Mouse (Mus musculus) layer of hippocampus, adult 2 months (tissue): ENCODE measurements around the gene Gm28042. TPM values are rescaled to one million over a fixed set of nuclear protein-coding genes. Genes with fewer than 3 reads are reported as not detected.
A peak's percentile ranks its signal among the peaks of the same experiment; 100 is the strongest.

Experiments used
- DNase-seq, 2 experiments: peaks; one replicate each; pipeline ENCODE4 v3.0.0; 2022; ENCODE audit warnings: low spot score in 2 of 2
- H3K27ac ChIP-seq: fragments of 200-600 bp; 2 replicates; pipeline ENCODE4 v1.8.1; 2022
- H3K4me3 ChIP-seq: fragments of 200-600 bp; 2 replicates; pipeline ENCODE4 v1.8.1; 2022; ENCODE audit warnings: mild to moderate bottlenecking
- CTCF ChIP-seq: fragments of 200-600 bp; conservative IDR thresholded peaks from 2 replicates; pipeline ENCODE4 v1.8.1; 2022; ENCODE audit warnings: antibody characterized with exemption, mild to moderate bottlenecking, moderate library complexity
- long read RNA-seq, 2 experiments: library from polyadenylated mRNA; stranded (forward); transcript quantifications; one replicate each; pipeline ENCODE4 v2.0.0; 2021; ENCODE audit warnings: borderline mapping rate in 2 of 2
- total RNA-seq, 2 experiments: library from RNA; stranded (reverse); gene quantifications; 2 replicates each; pipeline ENCODE4 v1.2.3; 2021

Gm28042 gene
- 1 to 10 TPM; 1.1 to 2.4 TPM for total RNA-seq
- long read RNA-seq, experiment 1, partial matches to known transcripts = 1 of 6 reads
- long read RNA-seq, experiment 1, other reads (novel, unspliced or antisense) = 5 of 6 reads
- long read RNA-seq, experiment 2, partial matches to known transcripts = 2 of 10 reads
- long read RNA-seq, experiment 2, other reads (novel, unspliced or antisense) = 8 of 10 reads

- peak; percentile 89 to 91 for DNase-seq
- peak; percentile 49 for TF ChIP-seq CTCF
- peak within 1 kb of the TSS; percentile 93 for H3K27ac ChIP-seq
- H3K4me3 ChIP-seq = peak within 1 kb of the TSS; percentile 90
Measured at GRCm38 (mm10) chr2:120026984-120027949, at the start of gene Gm28042, which contains the start of gene Jmjd7. Gene Gm28042 (plus strand): TSS chr2:120027493. Gene Jmjd7 (plus strand): TSS chr2:120027483.

DNA sequence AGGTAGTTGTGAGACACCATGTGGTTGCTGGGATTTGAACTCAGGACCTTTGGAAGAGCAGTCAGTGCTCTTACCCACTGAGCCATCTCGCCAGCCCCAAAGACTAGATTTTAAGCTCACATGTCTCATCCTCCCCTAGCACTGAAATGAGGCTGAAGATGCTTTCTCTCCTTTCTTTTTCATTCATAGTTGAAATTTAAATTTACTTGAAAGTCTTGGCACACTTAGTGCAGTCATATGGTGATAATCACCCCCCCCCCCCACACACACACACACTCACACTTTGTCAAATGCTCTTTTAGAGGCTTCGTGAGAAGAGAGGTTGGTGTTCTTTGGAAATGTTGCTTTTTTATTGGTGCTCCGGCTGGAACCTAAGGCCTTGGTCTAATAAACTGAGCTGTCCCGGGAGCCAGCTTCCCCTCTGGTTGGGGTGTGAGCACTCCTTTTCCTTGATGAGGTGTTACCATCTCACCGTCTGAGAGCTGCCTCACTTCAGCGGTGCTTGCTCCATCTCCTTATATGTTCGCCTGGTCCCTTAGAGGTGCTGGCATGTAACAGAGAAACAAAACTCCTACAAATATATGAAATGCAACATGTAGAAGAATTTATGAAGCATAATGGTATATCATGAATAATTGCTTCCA lies 46.8 kb upstream of the Gm28042 start:
- DNase-seq = no peak
- no peak overlapping the region for H3K27ac ChIP-seq
- TF ChIP-seq CTCF = no peak
- no peak overlapping the region for H3K4me3 ChIP-seq

DNA sequence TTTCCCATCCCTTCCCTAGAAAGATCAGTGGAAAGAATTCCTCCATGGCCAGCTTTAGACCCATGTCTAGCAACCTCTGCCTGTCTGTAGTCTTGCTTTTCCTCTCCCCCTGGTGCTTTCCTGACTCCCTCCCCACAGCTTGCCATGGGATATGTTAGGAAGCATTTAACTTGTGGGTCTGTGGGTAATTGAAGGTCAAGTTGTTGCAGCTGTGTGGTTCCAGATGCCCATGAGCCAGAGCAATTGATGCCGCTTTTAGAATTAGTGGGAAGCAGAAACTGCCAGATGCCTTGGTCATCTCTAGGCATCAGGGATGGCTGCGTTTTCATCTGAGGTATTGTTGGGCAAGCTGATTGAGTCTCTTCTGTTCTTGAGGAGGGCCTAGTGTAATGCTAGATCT lies 45.7 kb upstream of the Gm28042 start:
- no peak for DNase-seq
- TF ChIP-seq CTCF = no peak

GRCm38 (mm10) chr2:119985871-119986270 lies 41.4 kb upstream of the Gm28042 start:
- no peak overlapping the region for H3K4me3 ChIP-seq
- DNase-seq = no peak
- no peak for TF ChIP-seq CTCF
- no peak overlapping the region for H3K27ac ChIP-seq

More for the DNA sequence above, 45.7 kb upstream of the Gm28042 start:
- Histone ChIP-seq H3K27ac (no peak overlapping the region), H3K4me3 (no peak overlapping the region)

GRCm38 (mm10) chr2:119986369-119986768 lies 40.9 kb upstream of the Gm28042 start:
- TF ChIP-seq CTCF = no peak
- H3K27ac ChIP-seq = no peak overlapping the region
- no peak overlapping the region for H3K4me3 ChIP-seq
- DNase-seq = no peak

- no peak overlapping the region for H3K27ac ChIP-seq
- H3K4me3 ChIP-seq = no peak overlapping the region
- no peak for TF ChIP-seq CTCF
- DNase-seq = no peak
Measured at GRCm38 (mm10) chr2:119987441-119987840, 39.9 kb upstream of the Gm28042 start.

GRCm38 (mm10) chr2:119988952-119989351 lies 38.3 kb upstream of the Gm28042 start:
- no peak for TF ChIP-seq CTCF
- DNase-seq = no peak
- H3K27ac ChIP-seq = no peak overlapping the region
- H3K4me3 ChIP-seq = no peak overlapping the region

- H3K4me3 ChIP-seq = no peak overlapping the region
- TF ChIP-seq CTCF = no peak
- no peak overlapping the region for H3K27ac ChIP-seq
- no peak for DNase-seq
Measured at GRCm38 (mm10) chr2:119990881-119991280, 36.4 kb upstream of the Gm28042 start.

- no peak overlapping the region for H3K27ac ChIP-seq
- no peak for DNase-seq
- no peak overlapping the region for H3K4me3 ChIP-seq
- TF ChIP-seq CTCF = no peak
Measured at GRCm38 (mm10) chr2:119992349-119992748, 34.9 kb upstream of the Gm28042 start.

DNA sequence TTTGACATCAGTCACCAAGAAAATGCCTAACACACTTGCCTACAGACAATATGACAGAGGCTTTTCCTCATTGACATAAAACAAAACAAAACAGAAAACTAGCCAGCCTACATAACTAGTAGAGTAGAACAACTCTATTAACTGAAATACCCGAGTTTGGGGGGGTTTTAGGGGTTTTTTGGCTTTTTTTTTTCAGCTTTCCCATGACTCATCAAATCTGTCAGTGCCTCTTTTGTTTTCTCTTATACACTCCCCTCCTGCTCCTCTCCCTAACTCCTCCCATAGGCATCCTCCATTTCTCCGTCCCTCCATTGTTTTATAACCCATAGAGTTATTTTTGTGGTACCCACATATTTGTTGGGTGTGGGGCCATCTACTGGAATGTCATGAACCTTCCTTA lies 33.8 kb upstream of the Gm28042 start:
- TF ChIP-seq CTCF = no peak
- Histone ChIP-seq H3K27ac (no peak overlapping the region), H3K4me3 (no peak overlapping the region)
- DNase-seq = no peak

GRCm38 (mm10) chr2:119994839-119995238 lies 32.5 kb upstream of the Gm28042 start:
- TF ChIP-seq CTCF = no peak
- DNase-seq = no peak
- Histone ChIP-seq H3K4me3 (no peak overlapping the region), H3K27ac (peak overlapping the region; percentile 59; the same call in 1 of the 2 replicates)

DNA sequence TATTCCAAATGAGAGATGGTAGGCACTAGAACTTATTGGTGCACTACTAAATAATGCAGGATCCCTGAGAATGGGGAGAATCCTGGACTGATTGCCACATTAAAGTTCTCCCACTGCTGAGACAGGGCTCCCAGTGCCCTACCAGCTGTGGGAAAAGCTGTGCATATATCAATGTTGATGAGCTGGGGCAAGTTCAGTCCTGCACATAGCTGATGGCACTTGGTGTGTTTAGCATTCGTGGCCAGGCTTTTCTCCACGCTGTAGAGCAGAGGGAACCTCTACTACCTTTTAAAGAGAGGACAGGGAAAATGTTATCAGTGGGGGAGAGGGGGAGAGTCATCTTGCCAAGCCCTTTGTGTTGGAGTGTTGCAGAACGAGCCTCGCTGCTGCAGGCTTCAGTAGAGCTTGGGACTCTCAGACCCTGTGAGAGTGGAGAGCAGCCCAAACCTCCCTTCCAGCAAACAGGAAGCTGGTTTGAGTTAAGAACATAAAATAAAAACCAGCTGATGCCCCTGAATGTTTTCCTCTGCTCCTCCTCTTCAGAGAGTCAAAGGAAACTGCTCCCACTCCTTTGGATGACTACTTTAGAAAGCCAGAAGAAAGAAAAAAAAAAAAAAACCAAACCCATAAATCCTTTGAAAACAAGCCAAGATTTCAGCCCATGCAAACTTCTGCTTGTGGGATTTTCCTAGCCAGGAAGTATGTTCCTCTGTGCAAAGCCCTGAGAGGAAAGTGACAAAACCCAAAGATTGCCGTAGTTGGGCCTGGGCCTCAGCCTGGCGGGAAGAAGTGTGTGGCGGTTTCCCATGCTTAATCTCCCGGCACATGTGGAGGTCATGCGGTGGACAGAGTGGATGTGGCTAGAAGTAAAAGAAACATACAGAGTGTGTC lies 31.7 kb upstream of the Gm28042 start:
- no peak for DNase-seq
- Histone ChIP-seq H3K27ac (peak overlapping the region; percentile 59), H3K4me3 (no peak overlapping the region)
- TF ChIP-seq CTCF = no peak
